Mouse (Mus musculus): ENCODE measurements around the gene Siglech. TPM values are rescaled to one million over a fixed set of nuclear protein-coding genes. Genes with fewer than 3 reads are reported as not detected.

The Siglech gene
- total RNA-seq, 1 experiment from 2014 or later, result 1.6 TPM

DNA sequence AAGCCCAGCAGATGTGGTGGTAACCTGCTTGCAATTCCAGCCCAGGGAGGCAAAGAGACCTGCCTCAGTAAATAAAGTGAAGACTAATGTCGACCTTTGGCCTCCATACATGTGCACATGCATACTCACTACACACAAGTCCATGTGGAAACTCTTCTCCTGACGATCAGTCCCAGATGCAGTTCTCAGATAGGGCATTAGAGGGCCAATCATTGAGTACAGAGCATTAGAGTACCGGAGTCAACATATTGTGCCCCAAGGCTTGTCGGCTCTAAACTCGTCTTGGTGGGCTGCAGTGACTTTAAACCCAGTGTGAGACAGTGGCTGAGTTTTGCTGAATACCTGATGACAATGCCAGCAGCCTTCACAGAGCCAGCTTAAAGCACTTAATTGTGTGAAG, 56.5 kb downstream of the Siglech start:
- no peak for ATAC-seq (replicated peaks; ENCODE audit: insufficient number of reproducible peaks, low FRiP score, low TSS enrichment, poor library complexity, severe bottlenecking)

DNA sequence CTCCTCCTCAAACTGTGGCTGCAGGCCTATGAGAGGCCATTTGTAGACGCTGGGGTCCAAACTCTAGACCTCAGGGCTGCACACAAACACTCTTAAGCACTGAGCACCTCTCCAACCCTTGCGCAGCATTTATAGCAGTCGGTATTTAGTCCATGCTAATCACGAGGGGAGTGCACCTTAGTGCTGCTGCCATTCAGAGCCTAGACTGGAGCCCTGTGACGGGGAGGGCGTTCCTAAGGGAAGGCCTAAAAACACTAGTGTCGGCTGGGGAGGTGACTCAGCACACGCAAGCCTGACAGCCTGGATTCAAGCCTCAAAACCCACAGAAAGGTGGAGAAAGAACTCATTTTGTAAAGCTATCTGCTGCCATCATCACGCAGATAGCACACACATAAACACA, 59.6 kb downstream of the Siglech start:
- no peak for ATAC-seq (replicated peaks; ENCODE audit: insufficient number of reproducible peaks, low FRiP score, low TSS enrichment, poor library complexity, severe bottlenecking)

Other genes starting within 250 kb of the Siglech start
- gene Tubgcp5, start 26.0 kb downstream of the Siglech start, total RNA-seq (2017), result 26.8 to 39.9 TPM (median 34.7 TPM) in 3 replicates
- gene Cyfip1, start 73.6 kb downstream of the Siglech start, total RNA-seq (2017), result 93.0 to 117 TPM (median 105 TPM) in 3 replicates
- gene Nipa2, start 194.3 kb downstream of the Siglech start, total RNA-seq (2017), result 45.5 to 55.8 TPM (median 54.9 TPM) in 3 replicates